Mouse (Mus musculus): ENCODE data around the gene Dlg2.

GRCm38 (mm10) chr7:91716696-91717095 lies 1240.2 kb downstream of the Dlg2 start:
- TF ChIP-seq CTCF (IDR thresholded peaks at IDR 0.05; ENCODE audit: borderline replicate concordance, insufficient read depth, low read depth, low read length) (no peak), POLR2A (IDR thresholded peaks at IDR 0.05; ENCODE audit: borderline replicate concordance, insufficient read depth, low read length) (no peak)
